Mouse (Mus musculus) embryo, embryonic 11.5 days (tissue): Measurements from ENCODE around the gene Dapk1.

Source experiments
- DNase-seq: peaks from one replicate; pipeline ENCODE4 v3.0.0-alpha.2; 2012; ENCODE audit warnings: low read depth, low spot score

Gene Dapk1

DNA sequence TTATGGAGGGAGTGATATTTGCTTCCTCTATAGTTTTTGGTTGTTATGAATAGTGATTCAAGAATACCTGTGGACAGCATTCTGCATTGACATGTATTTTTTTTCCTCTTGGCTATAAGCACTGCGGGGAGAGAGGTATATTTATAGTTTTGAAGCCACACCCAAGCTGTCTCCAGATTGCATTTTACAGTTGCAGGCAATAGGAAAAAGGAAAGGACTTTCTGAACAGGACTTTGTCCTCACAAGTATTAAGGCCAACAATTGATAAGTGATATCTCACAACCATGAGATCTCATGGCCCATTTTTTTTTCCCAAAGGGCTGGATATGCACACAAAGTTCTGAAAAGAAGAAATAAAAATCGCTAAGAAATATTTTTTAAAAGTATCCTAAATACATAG is 207.9 kb downstream of the Dapk1 start:
- no peak for DNase-seq

- no peak for DNase-seq
Measured at GRCm38 (mm10) chr13:60812768-60813167, 211.0 kb downstream of the Dapk1 start.
